Mouse (Mus musculus): ENCODE data around the gene Neurl4.

GRCm38 (mm10) chr11:69904311-69904710, 3.4 kb downstream of the Neurl4 start:
- TF ChIP-seq CTCF (IDR thresholded peaks at IDR 0.05; ENCODE audit: borderline replicate concordance, insufficient read depth, low read depth, low read length) (no peak), POLR2A (IDR thresholded peaks at IDR 0.05; ENCODE audit: borderline replicate concordance, insufficient read depth, low read length) (no peak)

Data from cerebellum, adult 2 months (tissue).